Mouse (Mus musculus): ENCODE measurements at regions not wholly inside any gene's neighbourhood (a gene's known extent, or its start where the extent isn't known, plus 50 kb on each side); places are given as distances from the start of the nearest gene placed in this dataset.

DNA sequence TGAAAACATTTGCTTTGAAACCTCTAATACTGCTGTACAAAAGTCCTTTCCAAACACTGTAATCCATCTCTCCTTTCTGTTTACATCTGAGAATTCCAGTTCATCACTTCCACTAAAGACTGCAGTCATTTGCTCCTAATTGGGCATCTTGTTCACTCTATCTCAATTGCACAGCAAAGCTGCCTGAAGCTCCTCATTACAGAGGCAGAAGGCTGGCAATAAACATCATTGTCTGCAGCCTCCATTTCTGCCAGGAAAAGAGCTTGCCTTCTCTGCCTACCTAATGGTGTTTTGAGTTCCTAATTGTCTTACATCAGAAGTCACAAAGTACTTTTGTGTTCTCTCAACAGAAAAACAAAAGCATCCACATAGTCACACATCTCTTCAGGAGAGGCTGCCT is 207.7 kb downstream of the Kcnj2 start:
- DNase-seq (ENCODE audit: low spot score in 2 of 2), result no peak

DNA sequence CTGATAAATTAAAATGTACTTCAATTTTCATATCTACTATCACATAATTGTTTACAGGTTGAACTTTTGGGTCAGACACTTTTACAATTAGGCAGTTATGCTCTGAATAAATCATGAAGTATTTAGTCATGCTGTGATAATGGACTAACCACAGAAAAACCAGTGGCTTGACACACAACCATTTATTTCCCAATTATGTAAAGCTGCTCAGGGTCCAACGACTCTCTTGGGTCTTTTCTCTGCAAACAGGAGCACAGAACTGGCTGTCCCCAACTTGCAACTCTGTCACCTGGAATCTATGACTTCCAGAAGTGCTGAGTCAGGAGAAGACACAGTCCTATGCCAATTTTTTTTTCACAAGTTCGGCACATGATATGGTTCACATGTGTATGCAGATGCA is 214.8 kb downstream of the Kcnj2 start:
- DNase-seq (ENCODE audit: low spot score in 2 of 2), result no peak

DNA sequence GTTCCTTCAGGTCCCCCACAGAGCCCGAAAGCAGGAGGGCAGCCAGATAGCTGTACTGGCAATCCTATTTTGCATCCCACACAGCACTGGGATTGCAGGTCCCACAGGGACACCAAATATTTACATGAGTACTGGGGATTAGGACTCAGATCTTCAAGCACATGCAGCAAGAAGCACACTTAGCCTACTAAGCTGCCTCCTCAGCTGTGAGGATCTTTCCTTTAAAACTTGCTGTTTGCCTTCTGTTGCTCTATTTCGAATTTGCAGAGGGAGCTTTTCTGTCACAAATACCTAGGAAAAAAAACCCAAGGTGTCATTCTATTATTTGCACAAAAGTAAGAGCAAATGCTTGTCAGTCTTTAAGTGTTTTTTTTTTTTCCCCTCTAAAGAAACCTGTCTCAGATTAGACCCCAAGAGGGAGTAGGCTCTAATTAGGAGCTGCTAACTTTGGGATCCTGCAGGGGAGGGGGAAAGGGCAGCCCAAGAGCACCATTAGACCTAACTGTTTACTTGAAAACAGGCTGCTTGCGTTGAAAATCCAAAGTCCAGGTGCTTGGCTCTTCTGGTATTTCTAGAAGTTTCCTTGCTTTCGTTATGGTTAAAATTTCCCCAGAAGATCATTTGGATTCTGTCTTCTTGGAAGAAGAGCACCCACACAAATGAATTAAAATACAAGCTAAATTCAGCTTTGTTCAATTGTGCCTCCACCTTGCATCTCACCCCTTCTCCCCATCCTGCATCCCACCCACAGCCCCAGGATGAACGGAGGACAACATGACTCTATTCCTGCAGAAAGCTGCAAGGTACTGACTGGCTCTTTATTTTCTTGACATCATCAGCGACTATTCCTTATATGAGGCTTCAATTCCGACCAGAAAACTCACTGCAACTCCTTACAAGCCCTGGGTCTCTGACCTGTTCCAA is 215.5 kb downstream of the Kcnj2 start:
- DNase-seq (ENCODE audit: low spot score in 2 of 2), result no peak

DNA sequence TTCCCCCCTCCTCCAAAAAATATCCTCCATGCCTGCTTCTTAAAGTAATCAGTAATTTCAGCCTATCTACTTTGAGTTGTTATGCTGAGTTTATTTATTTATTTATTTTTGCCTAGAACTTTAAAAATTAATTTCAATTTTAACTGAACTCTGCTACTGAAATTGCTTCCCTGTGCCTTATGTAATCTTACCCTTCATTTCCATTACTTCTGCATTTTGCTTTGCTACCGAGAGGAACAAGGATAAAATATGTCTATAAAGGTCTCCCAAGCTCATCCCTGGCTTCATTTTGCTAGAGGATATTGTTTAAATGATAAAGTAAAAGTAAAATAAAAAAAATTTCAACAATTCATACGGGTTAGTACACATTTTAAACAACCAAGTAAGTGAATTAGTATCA is 216.3 kb downstream of the Kcnj2 start:
- no peak for DNase-seq (ENCODE audit: low spot score in 2 of 2)

DNA sequence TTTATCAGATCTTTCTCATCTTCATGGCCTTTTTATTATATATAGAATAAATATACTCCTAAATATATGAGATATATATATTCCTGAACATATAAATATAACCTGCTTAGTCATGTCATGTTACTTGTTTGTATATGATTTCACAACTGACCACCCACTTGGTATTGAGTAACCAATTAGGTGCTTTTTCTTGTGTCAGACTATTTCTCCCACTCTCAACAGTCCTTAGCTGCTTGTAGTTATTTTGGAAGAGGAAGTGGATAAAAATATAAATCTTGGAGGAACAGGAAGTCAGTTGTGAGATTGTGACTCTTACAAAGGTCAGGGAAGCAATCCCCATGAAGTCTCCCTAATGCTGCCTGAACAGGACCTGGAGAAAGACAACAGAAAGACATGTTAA is 224.6 kb downstream of the Kcnj2 start:
- no peak for DNase-seq (ENCODE audit: low spot score in 2 of 2)

DNA sequence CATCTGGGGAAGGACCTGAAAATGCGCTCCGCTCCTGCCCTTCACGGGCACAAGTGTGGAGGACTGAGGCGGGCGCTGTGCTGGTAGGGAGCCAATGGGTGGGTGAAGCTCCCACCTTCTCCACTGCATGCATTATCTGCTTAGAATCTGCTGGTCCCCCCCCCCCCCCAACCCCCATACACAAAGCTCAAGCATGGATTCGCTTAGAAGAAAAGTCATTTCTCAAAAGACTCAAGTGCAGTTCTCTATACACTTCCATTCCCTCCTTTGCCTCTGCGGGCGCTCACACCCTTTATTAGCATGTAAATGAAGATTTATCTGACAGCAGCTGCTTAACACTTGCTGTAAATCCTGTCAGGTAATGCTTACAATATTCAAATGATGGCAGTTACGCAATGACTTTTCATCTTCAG is 230.4 kb downstream of the Kcnj2 start:
- DNase-seq (ENCODE audit: low spot score in 2 of 2), result no peak

DNA sequence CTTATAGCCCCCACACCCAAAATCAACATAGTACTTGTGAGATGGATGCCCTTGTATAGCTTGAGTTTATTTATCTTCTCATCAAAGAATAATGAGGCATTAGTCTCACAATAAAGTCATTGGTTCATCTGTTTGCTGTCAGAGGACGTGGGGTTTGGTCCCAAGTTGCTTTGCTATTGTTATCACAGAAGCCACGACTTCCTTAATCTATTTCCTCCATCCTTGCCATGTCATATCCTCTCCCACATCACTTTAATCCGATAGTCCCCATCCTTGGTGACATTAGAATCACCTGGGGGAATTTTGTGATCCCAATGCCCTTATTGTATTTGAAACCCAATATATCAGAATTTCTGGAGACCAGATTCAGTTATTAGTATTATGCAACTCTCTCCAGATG is 246.8 kb downstream of the Kcnj2 start:
- no peak for DNase-seq (ENCODE audit: low spot score in 2 of 2)

DNA sequence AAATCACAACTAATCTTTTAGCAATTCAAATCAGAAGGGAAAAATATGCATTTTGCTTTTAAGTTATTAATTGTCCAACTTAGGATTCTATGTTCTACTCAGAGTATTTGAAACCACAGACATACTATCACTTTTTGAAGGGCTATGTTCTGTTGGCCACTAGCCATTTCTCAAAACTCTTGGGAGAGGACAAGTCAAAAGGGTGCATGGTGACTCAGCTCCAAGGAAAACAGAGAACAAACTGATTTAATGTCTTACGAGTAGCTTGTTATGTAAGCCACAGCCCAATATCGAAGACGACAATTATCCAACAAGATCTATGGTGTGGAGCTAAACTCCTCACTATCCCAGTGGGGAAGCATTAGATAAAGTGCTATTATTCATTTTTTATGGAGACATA is 247.6 kb downstream of the Kcnj2 start:
- no peak for DNase-seq (ENCODE audit: low spot score in 2 of 2)

DNA sequence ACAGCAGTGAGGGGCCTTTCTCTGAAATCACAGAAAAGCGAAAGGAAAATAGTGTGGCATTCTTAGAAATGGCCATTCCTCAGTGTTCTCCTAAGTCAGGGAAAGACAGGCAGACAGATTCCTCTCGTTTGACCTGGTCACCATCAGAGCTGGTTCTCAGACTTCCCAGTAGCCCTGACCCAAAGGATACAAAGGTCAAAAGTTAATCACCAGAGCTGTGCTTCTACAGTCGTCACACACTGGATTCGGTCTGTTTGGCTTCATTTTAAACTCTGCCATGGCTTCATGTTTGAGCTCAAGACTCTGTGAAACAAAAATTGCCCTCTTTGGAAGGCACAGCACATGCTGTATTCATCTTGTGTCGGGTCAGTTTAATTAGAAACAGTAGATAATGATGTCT is 255.6 kb downstream of the Kcnj2 start:
- DNase-seq (ENCODE audit: low spot score in 2 of 2), result no peak

DNA sequence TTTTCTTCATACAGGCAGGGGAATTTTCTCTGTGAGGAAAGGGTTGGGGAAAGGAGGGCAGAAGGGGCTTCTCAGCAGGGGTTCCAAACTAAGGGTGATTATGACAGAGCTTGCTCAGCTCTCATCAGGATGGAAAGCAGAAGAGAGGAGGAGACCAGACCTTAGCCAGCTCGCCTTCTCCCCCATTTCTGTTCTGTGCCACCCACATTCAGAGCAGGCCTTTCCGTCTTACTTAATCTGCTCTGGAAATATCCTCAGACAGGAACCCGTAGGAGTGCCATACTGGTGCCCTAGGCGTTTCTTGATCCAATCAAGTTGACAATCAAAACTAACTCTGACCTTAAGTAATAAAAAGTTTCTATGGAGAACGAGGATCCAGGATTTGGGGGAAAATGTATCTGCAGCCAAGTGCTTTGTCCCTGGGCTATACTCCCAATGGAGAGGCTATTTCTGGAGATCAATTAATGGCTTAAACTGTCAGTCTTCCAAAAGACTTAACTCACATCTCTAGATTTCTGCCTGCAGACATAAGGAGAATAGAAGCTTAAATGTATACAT is 258.6 kb downstream of the Kcnj2 start:
- peak in 1 of 2 experiments; percentile 1 for DNase-seq (ENCODE audit: low spot score in 2 of 2)

DNA sequence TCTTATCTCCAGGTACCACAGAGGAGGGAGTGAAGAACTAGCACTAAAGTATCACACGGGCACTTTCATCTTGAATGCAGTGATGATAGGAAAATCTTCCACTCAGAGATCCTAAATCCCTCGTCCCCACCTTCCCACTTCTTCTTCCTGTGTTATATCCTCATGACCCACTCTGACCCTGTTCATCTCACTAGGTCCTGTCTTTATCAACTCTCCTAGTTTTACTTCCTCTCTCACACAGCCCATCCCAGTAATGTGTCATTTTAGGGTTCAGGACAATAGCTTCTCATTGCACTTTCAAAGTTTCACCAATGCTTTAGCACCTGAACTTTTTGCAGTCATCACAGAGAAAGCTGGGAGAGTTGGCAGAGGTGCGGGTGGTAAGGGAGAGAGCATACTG is 261.0 kb downstream of the Kcnj2 start:
- no peak for DNase-seq (ENCODE audit: low spot score in 2 of 2)

DNA sequence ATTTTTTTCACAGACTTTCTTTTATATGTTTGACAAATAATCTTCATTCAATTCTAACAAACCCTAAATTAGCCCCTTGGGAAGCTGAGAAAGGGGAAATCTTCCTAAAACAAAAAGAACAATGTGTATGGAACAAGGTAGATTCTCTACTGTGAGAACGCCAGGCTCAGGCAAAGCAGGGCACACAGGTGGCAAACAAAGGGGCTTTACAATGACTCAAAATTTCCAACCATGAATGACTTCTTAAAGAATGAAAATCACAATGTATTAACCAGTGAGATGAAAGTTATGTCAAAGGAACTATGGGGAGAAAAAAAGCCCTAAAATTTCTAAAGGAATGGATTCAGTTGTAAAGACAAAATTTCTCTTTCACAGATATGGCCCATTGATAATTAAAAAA is 262.3 kb downstream of the Kcnj2 start:
- no peak for DNase-seq (ENCODE audit: low spot score in 2 of 2)

DNA sequence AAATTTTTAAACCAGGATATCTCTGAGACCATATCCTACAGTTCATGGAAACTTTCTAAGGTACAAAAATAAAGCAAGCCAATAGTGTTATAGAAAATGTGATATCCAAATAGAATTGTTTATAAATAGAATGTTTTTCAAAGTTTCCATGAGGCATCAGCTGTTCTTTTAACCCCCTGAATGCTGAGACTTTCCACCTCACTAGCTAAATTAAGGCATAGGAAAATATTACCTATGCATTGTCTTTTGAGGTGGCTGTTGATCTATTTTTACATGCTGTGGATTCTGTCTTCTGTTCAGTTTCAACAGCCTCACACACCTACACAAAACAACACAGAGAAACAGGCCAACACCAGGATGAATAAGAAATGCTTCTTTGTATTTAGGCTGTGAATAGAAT is 265.6 kb downstream of the Kcnj2 start:
- DNase-seq (ENCODE audit: low spot score in 2 of 2), result peak in 1 of 2 experiments; percentile 1

DNA sequence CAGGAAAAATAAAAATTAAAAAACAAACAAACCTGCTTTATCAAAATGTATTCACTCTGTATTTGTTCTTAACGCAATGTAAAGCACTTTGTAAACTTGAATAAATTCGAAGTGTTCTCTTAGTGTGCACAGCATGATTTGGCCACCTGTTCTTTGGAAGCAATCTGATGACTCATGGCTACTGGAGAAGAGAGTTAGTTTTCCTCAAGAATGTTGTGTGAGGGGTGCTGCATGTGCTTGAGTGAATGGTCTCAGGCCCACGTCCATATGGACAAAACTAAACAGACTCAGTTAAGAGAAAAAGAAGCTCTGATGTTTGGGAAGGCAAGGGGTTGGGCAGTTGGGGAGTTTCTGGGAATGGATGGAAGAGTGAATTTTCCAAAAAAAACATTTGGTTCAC is 267.1 kb downstream of the Kcnj2 start:
- peak; percentile 3 to 26 for DNase-seq (ENCODE audit: low spot score in 2 of 2)

DNA sequence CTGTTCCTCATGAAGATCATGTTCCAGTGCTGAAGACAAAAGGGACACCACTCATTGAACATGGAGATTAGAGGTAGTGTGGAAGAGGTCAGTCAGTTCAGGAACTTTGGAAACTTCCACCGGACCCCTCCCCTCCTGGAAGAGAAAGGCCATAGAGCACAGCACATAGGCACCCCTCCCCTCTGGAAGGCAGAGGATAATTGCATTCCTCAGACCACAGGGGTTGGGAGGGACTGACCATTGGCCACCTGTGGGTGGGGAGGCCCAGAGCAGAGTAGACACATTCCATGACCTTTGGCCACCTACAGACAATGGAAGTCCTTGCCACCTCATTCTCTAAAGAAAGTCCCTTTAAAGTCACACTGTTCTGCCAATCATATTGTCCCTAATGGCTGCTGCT is 281.6 kb downstream of the Kcnj2 start:
- DNase-seq (ENCODE audit: low spot score in 2 of 2), result no peak

DNA sequence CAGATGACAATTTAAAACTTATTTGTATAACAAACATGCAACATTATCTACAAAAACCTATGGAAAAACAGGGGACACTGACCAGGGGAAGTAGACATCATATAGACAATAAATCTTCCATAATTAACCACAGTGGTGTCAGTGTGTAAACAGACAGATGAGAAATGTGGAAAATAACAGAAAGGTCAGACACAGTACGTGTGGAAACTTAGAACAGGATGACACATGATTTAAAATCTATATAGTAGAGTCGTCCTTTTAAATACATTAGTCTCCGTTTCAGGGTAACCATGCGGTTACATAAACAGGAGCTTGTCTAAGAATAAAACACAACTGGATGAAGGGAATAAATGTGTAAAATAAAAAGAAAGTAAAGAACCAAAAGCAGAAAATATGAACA is 284.1 kb downstream of the Kcnj2 start:
- no peak for DNase-seq (ENCODE audit: low spot score in 2 of 2)

DNA sequence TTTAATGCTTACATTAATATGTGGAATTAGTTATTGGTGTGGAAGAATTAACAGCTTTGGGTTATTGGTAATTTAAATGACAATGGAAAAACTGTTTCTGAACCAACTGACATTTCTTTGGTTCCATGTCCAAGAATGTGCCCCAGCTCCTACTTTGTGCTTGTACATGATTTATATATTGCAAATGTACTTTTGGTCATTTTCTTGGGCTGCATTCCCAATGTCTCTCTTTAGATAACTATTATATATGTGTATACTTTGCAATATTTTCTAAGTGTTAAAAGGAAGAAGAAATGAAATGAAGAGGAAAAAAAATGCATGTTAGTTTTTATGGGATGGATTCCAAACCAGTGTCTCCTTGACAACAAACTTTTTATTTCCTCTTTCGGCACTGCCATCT is 297.4 kb downstream of the Kcnj2 start:
- no peak for DNase-seq (ENCODE audit: low spot score in 2 of 2)

DNA sequence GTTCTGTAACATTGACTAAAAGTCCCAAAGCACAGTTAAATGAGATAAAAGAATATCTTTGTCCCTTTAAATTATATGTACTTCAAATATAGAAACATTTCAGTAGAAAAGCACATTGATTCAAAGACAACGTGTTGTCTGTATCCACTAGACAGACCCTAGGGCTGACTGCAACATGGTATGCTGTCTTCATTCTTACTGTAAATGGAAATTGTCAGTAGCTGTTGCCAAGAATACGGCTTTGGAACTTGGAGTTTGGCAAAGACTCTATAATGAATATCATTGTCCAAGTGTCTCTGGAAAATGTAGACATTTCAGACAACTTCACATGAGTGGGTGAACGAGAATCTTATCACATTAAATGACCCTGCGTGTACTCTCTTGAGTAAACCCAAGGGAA is 311.2 kb downstream of the Kcnj2 start:
- DNase-seq (ENCODE audit: low spot score in 2 of 2), result no peak

DNA sequence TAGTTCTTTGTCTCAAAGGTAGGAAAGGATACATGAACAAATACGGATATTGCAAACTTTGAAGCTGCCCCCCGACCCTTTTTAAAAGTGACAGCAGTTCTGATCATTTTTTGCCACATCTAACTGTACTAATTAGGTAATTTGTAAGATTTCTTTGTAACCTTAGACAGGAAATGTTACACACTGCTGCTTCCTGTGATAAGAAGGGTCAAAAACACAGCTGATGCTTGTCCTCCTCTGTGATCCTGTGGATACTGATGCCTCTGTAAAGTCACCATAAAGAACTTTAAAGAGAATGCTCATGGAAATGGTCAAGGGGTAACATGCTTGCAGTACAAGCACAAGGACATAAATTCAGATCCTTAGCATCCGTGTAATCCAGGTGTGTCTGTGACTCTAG is 313.9 kb downstream of the Kcnj2 start:
- DNase-seq (ENCODE audit: low spot score in 2 of 2), result no peak

DNA sequence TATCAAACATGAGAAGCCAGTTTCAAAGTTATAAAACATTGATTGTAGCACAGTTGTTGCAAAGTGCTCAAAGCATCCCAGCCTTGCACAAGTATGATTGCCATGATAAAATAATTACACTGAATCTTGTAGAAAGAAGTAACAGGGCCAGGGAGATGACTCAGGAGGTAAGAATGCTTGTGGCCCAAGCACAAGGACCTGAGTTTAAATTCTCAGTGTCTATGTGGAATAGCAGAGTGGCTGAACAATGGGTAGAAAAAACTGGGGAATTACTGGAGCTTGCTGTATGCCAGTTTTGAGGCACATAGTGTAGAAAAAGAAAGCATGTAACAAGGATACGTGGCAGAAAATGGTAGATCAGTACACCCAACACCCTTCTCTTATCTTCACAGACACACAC is 332.7 kb downstream of the Kcnj2 start:
- DNase-seq (ENCODE audit: low spot score in 2 of 2), result no peak

DNA sequence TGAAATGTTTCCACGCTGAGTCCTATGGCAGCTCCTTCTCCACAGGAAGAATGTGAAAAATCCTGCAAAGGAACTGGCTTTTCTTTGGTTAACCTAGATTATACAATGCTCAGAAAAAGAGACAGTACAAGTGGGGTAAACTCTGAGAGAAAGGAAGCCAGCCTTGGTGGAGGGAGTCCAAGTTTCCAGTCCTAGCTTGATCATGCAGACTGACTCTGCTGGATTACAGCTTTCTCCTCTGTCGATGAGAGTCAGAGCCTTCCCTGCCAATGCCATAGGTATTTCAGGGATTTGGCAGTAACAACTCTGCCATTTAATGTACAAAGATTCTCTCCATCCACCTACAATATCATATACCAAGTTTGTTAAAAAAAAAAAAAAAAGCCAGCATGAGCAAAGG is 343.3 kb downstream of the Kcnj2 start:
- DNase-seq (ENCODE audit: low spot score in 2 of 2), result no peak

DNA sequence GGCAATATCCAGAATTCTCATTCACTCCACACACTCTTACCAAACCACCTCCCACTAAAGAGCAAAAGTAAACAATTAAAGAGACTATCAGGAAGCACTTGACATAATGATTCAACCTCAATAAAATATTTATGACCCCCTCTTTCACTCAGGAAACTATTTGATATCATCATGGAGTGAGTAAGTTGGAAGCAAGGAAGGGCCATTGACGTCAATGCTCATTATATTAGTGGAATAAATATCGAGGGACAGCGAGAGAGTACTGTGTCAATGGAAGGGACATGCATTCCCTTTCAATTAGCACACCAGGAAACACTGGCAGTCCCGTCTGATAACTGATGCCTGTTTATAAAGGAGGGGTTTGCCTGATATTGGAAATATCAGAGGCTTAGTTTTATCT is 358.9 kb downstream of the Kcnj2 start:
- DNase-seq (ENCODE audit: low spot score in 2 of 2), result no peak

DNA sequence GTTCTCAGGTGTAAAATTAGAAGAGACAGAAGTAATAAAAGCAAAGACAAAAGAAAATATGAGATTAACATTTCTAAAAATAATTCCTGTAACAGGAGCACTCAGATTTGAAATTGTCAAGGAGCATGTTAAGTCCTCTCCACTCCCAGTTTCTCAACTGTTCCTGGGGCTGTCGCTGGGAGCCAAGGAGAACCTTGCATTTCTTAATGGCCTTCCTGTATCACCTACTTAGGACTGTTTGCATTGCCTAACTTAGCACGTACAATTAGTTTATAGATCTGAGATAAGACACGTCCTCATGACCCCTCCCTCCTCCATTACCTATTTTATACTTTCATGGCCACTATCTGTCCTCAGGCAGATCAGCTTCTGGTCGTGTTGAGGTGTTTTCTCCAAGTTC is 360.8 kb downstream of the Kcnj2 start:
- no peak for DNase-seq (ENCODE audit: low spot score in 2 of 2)

Data from layer of hippocampus, adult 18-20 months (tissue).